Mouse (Mus musculus): ENCODE measurements around the gene Cand1. TPM values are rescaled to one million over a fixed set of nuclear protein-coding genes. Genes with fewer than 3 reads are reported as not detected.

Cand1 gene
- total RNA-seq, 2 experiments from 2014 or later: 17.3 TPM

DNA sequence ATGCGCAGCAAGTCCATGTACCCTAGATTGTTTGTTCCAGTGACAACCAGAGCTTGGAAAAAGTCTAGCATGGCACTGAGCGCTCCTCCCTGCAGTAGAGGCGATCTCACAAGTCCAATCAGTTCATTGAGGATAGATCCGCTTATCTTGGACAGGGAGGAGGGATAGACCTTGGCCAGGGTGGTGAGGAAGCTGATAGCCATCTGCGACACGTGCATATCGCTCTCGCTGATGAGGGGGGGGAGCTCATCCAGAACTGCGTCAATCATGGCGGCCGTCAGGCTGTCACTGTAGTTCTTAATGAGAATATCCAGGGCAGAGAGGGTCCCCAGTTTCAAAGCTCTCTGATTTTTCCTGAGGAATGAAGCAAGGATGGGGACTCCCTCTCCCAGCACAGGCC lies 28.6 kb downstream of the Cand1 start:
- no peak for DNase-seq

DNA sequence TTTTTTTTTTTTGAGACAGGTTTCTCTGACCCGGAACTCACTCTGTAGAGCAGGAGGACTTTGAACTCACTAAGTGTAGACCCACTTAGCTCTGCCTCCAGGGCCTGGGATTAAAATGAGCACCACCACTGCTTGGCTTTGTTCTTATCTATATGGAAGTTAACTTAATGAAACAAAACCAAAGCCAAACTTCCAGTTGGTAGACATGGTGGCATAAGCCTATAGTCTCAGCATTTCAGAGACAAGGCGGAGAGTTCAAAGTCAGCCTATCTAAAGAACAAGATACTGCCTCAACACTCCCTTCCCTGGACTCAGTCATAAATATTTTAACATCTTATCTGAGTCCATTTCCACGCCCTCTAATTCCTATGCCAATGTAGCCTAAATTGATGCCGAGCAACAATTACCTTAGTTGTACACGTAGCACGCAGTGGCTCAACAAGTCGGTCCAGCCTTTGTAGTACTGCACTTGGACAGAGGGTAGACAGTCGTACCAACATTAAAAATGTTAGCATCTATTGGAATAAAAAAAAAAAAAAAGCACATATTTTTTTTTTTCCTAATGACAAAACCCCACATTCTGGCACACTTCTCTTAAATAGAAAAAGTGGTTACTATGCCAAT lies 33.4 kb downstream of the Cand1 start:
- no peak for DNase-seq

DNA sequence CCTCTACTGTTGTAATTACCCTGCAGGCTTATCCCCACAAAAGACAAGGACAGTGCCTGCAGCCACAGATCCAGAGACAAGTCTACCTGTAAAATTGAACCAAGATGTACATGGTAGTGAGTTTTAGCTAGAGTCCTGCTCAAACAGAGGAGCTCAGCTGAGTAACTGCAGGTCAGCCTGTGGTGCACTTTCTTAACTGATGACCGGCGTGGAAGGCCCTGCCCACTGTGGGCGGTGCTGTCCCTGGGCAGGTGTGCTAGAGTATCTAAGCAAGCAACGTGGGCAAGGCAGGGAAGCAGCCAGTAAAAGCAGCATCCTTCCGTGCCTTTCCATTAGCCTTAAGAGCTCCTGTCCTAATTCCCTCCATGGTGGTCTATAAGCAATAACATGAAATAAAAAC lies 34.6 kb downstream of the Cand1 start:
- DNase-seq: no peak

DNA sequence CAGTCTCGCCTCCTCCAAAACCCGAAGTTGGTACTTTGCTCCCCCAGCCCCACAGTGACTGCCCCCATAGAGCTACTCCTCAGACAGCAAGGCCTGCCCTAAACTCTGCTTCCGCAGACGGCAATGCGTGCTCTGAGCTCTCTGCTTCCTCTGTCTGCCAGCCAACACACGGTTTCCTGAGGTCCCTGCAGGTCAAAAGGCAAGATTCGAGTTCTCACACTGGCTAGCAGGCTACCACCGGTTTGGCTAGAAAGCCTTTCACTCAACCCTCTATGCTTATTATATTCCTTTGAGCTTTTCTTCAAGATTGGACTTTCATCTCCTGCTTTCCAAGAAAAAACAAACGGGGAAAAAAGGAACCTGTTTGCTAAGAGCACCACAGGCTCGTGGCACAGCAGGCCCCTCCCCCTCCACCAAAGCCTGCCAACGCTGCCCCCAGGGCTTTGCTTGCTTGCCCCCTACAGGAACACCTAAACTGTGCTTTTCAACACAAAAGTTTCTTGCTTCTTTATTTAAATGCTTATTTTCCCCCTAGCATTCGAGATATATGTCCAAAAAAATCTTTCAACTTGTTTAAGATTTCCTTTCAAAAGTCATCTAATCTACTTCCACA lies 35.4 kb downstream of the Cand1 start:
- DNase-seq: no peak

DNA sequence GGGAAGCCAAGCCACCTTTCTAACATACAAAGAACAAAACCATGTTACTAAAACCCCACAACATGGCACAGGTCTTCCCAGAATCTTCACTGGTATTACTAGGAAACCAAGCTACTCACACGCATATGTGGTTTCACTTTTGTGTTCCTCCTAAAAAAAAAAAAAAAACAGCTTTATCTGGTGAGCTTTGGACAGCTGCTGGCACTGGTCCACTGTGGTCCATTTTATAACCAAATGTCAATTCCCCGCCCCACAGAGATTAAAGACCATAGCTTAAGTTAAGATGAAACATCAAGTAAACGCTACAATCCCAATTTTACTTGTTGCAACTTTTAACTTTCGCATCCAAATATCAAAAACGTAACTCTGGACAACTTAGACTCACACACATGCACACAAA lies 40.0 kb downstream of the Cand1 start:
- DNase-seq: no peak

DNA sequence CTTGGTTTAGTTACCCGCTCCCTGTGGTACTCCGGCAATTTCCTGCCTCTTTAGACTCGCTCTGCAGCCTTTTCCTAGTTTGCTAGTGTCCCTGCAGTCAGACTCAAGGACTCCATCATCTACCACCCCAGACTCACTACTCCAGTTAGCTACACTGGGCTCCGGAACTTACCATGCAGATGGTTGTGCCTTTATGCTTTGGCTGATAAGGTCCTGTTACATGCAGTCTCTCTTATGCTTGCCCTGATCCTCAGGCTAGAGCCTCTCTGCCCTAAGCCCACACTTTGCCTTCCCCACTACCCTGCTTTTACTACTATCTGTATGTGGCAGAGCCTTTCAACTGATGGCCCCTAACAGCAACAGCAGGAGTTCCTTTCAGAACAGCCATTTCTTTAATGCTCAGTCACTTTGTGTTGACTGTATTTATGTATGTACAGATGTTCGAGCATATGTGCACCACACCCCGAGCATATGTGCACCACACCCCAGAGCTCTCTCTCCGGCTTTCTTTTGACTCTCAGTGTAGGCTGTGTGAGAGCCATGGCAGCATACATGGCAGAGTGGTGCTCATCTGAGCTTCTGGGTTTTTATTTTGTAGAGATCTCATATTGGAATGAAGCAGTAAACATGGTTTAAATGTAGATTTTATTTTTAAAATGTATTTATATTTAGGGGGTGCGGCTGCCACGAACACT lies 41.5 kb downstream of the Cand1 start:
- DNase-seq: no peak

DNA sequence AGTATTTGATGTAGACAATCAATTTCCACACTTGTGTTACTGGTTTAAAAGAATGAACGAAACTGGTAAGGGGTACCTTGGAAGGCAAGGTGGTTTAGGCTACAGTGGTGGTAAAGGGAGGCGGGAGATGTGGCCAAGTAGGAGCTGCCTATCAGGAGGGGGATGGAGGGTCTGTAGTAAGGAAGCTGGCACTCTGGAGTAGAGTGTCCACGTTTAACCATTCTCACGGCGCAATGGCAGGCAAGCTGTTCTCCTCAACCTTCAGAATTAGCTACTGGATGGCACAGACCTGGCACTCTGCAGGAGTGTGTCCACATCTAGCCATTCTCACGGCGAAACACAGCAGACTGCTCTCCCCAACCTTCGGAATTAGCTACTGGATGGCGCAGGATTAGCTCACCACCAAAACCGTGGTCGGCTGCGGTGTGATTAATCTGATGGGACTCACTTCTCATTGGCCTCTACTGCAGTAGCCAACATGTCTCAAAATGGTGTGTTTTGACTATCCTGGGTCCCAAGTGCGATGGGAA lies 42.2 kb downstream of the Cand1 start:
- no peak for DNase-seq

DNA sequence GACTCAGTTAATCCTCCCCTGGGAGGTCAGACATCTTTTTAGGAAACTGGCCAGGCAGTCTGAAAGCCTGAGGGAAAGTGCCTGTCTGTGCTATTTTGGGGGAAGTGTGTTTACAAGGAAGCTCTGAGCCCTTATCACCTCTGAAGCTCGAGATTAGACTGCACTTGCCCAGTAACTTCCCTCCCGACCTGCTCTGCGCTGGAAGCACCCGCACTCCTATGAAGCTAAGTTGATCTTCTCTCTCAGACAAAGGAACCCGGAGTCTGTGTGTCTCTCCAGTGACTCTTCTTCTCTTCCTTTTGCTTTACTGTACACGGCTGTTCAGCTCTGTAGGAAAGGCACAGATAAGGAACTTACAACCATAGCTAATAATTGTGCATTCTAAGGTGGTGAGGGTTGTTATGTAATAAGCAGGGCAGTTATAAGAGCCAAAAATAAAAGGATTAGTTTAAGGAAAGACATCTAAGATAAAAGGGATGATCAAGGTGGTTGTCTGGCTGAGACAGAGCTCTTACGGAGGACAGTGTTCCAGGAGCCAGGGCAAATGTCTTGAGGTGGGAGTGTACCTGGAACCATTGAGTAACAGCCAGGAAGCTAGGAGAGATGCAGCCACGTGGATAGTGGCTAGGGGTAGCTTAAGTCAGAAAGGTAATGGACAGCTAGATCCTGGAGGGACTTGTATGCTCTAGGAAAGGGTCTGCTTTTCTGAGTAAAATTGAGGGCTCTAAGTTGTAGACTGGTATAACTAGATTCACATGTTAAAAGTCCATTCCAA lies 47.1 kb downstream of the Cand1 start:
- no peak for DNase-seq

DNA sequence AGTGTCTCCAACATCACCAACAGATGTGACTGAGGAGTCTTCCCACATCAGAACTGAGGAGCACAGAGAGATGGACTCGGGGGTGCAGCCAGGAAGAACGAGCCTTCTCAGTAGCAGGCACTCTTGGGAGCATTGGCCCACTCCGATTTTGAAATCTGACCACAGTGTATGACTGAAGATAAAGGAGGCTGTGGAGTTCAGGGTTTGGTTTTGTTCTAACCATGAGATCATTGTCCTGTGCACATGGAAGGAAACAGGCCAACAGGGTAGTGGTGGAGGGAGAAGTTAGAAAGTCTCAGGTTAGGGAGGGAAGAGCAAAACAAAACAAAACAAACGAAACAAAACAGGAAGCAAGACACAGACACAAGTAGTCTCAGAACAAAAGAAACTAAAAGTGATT lies 52.1 kb downstream of the Cand1 start:
- DNase-seq: no peak

DNA sequence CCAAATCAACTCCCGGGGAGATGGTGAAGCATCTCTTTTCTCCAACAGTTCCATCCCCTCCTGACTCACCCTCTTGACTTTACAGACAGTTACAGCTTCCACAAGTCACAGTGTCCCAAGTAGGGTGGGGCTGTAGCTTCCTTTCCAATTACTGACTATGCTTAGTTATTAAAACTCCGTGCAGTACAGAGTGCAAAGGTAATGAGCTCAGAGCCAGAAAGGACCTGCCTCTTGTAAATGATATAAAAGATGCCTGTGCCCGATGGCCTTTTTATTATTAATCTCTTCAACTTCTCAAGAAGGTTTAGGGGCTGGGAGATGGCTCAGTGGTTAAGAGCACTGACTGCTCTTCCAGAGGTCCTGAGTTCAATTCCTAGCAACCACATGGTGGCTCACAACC lies 70.2 kb downstream of the Cand1 start:
- DNase-seq: no peak

DNA sequence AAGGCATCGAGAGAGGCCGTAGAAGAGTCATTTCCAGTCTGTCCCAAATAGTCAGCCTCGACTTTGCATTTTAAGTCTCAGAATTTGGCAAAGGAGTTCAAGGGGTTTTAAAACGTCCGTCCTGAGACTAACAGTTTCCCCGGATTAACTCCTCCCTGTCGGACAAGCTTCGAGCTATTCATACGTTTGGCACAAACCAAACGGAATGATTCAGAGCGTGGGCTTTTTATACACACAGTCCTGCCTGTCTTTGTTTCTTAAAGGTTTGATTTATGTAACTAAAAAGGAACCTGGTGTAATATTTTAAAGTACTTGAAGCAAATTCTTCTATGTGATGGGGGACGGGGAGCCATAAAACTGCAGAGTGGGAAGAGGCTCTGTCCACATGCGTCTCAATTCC lies 70.6 kb downstream of the Cand1 start:
- DNase-seq: no peak

DNA sequence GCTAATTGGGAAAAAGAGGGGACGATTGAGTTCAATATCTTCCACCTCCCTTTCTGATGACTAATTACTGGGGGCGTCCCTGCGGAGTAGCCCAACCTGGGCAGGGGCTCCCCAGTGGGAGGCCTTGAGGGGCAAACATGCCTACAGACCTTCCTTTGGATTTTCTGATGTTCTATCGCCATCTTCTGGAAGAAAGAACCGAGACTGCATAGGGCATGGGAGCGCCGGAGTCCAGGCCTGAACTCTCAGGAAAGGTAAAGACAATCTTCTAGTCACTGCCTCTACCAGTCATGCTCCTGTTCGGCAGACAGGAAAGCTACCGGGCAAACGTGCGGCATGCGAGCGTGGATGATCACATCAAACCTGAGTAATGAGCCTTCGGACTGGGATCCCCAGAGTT lies 71.1 kb downstream of the Cand1 start:
- no peak for DNase-seq

DNA sequence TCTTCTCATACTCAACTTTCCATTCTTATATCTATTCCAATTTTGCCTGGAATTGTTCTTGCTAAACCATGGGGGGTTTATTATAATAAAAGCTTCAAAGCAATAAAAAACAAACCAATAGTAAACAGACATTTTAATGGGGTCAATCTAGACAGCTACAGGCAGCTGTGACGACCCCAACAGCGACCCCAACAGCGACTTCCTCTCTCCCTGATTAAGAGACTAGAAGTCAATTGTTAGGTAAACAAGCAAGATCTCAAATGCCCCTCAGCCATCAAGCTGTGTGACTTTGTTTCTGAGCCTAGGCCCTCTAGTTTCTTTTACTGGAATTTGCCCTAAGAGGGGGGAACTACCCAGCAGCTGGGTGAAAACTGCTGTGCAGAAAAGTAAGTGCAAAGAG lies 72.0 kb downstream of the Cand1 start:
- no peak for DNase-seq

DNA sequence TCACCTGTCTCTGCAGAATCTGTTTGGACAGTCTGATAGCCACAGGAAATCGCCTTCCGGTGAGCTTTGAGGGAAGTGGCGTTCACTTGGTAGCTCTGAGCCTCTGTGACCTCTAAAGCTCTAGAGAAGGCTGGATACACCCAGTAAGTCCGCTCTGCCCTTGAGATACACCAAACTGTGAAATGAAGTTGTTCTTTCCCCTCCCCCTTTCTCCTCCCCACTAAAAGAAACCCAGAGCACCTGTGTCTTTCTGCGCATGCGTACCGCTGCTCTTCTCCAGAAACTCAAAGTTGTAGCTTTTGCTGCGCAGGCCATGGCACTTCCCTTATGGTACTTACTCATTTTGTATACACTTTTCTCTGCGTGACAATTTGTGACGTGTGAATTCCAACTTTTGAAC lies 74.8 kb downstream of the Cand1 start:
- DNase-seq: no peak

DNA sequence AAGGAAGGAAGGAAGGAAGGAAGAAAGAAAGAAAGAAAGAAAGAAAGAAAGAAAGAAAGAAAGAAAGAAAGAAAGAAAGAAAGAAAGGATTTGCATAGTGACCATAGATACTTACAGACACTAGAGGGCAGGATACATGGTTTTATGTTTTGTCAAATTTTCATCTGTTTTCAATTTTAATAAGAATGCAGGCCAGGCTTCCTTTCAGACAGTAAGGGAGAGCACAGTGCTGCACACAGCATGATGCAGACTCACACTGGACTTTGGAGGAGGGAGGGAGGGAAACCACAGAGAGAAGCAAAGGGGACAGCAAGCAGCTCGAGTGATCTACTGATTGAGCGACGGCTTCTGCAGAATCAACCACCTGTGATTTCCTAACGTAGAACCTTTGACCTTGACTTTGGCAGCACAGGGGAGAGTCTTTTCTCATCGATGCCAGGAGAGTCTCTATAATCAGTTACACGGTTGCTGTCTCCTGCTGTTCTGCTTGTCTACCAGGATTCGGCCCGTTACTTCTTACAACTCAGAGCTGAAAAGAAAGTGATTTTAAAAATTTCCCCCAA lies 78.0 kb downstream of the Cand1 start:
- DNase-seq: peak; percentile 24

DNA sequence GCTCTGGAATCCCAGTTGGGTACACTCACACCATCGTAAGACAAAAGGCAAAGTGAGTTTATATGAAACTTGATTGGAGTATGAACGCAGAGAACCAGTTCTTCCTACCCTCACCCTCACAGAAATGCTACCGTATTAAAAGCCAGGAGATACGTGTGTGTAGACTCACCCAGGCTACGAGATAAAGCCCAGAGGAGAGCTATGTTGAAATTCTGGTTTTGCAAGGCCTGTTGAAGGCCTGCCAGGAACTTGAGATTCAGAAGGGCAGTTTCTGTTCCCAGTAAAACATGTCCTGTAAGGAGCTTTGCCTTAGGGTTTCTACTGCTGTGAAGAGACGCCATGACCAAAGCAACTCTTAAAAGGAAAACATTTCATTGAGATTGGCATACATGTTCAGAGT lies 79.7 kb downstream of the Cand1 start:
- DNase-seq: peak; percentile 18

DNA sequence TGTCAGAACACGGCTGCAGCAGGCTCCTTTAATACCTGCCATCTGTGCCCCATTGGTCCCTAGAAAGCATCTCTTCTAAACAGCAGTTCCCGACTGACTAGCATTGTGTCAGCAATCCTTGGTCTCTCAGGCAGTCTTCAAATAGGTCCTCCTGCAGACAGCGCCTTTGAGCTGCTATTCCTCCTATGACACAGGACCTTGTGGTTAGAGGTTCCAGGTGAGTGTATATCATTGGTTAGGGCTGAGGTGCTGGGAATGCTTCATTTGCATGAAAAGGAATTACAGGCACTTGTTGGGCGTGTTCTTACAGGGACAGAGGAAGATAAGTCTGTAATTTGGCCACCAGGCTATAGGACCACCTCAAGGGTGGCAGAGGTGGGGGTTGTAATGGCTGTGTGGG lies 90.6 kb downstream of the Cand1 start:
- DNase-seq: no peak

Other genes starting within 250 kb of the Cand1 start
- under 1 TPM in 1 of 2 experiments, not detected in 1; 0.08 TPM for gene Grip1, start 213.8 kb upstream of the Cand1 start, total RNA-seq (2021)

Measured in gastrocnemius, postnatal 25 days (tissue).